Mouse (Mus musculus): ENCODE data around the gene Adad2. TPM values are rescaled to one million over a fixed set of nuclear protein-coding genes. Genes with fewer than 3 reads are reported as not detected.
A peak's percentile ranks its signal among the peaks of the same experiment; 100 is the strongest.

Adad2 gene
- total RNA-seq, 2 experiments from 2014 or later, result not detected

DNA sequence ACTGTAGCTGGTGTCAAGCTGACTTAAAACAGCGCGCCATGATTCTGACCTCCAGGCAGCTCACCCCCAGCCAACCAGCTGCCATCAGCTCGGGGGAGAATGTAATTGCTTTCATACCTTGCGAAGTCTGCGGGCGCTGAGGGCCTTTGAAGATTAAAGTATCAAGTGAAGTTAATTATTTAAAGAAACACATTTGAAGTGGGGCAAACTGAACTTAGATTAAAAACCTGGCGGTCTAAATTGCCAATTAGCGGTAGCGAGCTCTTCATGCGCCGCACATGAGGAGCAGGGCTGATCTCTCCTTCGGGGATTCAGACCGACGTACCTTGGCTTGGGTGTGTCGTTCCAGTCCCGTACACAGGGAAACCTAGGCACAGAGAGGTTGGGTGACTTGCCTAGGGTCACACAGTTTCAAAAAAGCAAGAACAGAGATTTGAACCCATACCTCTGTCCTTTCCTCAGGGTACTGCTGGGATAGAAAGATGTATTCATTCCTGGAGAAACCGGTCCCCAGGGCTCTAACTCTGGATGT lies 31.9 kb downstream of the Adad2 start:
- no peak for DNase-seq

DNA sequence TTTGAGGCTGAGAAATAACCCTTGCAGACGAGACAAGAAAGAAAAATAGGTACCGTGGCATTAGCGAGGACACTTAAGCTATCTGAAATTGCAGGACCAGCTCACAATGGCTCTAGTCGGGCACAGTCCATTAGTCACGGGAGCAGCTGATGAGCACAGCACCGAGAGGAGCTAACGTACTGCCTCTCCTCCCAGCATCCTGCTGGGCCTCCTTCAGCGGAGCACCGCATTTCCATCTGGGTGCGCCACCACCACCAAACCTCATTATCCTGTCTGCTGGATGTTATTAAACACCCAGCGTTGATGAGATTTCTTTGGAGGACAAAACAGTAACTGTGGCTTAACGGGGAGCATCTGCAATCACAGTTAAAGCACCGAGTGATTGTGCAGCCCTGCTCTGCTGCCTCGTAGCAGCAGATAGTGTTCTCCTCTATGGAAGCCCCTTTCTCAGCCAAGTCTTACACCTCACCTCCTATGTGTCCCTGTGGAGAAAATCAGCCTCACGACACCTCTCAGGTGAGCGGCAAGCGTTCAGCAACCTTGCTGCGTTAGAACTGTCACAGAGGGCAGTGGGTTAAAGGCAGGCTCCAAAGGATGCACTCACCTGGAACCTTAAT lies 32.5 kb downstream of the Adad2 start:
- DNase-seq, result no peak

DNA sequence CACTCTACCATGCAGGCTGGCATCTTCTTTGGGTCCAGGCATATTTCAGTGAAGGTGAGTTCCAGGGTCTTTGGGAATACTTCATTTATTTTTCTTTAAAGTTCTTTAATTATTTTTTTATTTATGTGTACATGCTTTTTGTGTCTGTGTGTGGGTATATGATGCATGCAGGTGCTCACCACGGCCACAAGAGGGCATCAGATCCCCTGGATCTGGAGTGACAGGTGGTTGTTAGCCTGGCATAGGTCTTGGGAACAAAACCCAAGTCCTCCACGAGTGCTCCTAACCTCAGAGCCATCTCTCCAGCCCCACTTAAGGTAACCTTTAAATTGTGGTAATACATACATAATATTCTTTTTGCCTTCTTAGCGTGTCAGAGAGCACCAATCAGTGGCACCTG lies 33.6 kb downstream of the Adad2 start:
- DNase-seq, result no peak

DNA sequence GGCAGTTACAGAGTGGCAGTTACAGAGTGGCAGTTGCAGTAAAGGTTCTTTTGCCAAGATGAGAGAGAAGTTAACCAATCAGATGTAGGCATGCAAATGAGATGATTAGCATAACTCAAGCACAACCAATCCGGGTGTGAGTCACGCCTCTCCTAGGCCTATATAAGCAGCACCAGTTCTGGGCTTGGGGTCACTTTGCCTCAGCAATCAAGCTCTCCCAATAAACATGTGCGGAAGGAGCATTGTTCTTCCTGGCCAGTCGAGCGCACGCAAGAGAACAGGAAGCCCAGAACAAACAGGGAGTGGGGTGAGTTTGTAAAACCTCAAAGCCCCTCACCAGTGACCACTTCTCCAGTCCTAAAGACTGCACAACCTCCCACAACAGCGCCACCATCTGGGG lies 34.3 kb downstream of the Adad2 start:
- no peak for DNase-seq

DNA sequence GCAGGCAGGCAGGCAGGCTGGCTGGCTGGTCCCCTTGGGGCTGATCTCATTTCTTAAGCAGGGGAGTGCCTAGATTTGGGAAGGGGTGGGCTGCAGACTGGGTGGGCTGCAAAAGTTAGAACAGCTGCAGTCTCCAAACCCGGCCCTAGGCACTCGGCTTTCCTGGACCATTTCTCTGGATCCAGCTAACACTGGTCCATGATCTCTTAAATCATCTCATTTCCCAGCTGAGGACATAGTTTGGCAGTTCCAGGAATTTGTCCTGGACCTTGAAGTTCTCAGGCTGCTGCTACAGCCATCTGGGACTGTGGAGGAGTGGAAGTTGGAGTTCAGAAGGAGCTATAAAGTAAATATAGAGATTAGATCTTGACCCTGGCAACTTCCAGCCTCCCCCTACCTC lies 38.8 kb downstream of the Adad2 start:
- DNase-seq, result no peak

DNA sequence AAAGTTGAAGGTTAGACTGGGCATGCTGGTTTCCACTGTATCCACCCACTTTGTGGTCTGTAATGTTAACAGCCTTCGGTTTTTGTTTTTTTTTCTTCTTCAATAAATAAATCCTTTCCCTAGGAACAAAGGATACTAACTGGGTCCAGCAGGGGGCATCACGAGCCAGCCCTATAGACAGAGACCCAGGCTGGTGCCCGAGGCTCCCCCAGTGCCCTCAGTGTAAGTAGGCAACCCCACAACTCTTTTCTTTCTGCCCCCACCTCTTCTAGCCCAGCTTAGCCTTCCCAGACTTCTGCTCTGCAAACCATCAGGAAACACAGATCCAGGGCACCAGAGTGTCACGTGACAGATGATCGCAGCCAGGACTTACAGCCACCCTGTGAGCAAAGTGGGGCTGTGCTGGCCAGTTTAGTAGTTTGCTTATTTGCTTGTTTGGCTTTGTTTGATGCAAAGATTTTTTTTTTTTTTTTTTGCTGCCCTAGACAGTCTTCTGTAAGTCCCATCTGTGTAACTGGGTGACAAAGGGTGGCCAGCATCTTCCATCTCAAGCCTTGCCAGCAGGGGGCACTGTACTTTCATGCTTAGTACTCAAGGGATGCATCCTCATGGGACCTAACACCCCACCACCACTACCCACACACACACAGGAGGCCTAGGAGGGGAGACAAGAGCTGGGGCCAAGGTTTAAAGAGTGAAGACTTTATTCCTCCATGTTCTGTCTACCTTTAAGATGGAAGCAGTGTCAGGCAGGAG lies 44.3 kb downstream of the Adad2 start:
- DNase-seq, result peak; percentile 73

DNA sequence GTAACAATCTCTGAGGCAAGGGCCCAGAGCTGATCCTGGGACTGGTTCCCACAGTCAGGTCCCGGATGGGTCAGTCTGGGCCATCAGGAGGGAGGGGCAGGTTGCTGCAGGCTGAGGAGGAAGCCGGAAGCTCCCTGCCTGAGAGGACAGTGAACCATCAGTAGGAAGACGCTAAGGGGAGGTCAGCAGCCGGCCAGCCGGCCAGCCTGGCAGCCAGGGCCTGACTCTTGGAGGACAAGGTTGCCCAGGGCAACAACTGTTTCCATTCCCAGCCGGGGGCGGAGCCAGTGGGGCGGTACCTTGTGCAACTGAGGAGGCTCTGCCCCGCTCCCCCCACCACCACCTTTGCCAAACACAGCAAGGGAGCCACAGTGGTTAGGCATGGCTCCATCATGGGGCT lies 48.5 kb downstream of the Adad2 start:
- peak; percentile 77 for DNase-seq

DNA sequence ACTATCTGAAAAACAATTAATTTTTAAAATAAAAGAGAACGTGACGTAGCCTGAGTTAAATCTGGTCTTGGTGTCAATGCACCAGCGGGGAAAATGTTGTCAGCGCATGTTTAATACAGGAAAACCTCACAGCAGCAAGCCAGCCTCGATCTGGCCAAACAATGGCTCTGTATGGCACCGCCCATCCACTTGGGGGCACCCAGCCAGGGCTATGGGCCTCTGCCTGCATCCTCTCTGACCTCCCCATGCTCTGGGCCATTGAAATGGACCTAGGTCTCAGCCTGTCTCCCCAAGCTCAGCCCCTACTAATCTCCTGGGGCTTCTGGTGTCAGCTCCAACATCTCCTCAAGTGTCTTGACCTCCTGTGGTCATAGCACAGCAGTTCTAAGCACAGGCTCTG lies 49.3 kb downstream of the Adad2 start:
- peak; percentile 33 for DNase-seq

DNA sequence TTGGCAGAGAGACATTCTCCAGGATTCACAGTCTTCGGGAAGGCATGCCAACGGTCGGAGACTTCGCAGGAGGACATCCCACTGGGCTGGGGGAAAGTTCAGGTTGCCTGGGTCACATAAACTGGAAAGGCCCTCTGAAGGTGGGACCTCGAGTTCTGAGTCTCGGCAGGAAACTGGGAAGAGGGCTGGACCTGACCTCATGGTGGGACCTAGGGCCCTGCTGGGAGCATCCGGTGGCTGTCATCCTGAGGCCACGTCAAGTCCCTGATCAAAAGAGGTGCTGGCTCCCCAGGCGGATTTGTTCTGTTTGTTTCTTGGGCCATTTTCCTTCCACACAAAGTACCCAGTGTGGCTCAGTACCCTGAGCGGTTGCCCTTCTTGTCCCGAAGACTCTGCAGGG lies 50.9 kb downstream of the Adad2 start:
- DNase-seq, result no peak

DNA sequence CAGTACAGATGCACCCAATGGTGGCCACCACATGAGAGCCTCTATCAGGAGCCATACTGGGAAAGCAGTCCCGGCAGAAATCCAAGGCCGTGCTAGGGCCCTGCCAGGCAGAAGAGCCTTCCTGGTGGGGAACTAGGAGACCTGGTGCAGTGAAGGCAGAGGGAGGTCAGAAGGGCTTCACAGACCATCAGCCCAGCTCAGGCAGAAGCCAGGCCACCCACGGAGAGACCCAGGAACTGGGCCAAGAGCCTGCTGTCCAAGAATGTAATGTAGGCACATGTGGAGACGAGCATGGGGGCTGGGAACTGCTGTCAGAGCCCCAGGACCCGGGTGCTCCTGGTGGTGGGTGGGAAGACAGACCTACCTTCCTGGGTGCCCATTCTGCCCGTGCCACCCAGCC lies 52.7 kb downstream of the Adad2 start:
- peak; percentile 73 for DNase-seq

Other genes starting within 250 kb of the Adad2 start
- gene Mlycd, start 217.9 kb upstream of the Adad2 start, total RNA-seq (2021), result 10 to 100 TPM; 70.4 to 72.5 TPM
- gene Osgin1, start 178.6 kb upstream of the Adad2 start, total RNA-seq (2021), result 1 to 10 TPM in 1 of 2 experiments, under 1 TPM in 1; 0.55 to 1.5 TPM
- gene Necab2, start 166.0 kb upstream of the Adad2 start, total RNA-seq (2021), result under 1 TPM in 1 of 2 experiments, not detected in 1; 0.23 TPM
- not detected for gene Slc38a8, start 111.0 kb upstream of the Adad2 start, total RNA-seq (2021)
- 10 to 100 TPM; 68.6 to 70.0 TPM for gene Mbtps1, start 54.0 kb upstream of the Adad2 start, total RNA-seq (2021)
- 10 to 100 TPM; 18.4 to 20.2 TPM for gene Hsdl1, start 37.6 kb upstream of the Adad2 start, total RNA-seq (2021)
- gene Dnaaf1, start 37.5 kb upstream of the Adad2 start, total RNA-seq (2021), result not detected
- gene Taf1c, start 7.5 kb upstream of the Adad2 start, total RNA-seq (2021), result 1 to 10 TPM; 4.3 to 4.5 TPM
- not detected for gene Kcng4, start 22.9 kb downstream of the Adad2 start, total RNA-seq (2021)
- 10 to 100 TPM; 26.3 to 26.8 TPM for gene Wfdc1, start 53.6 kb downstream of the Adad2 start, total RNA-seq (2021)
- gene Atp2c2, start 87.3 kb downstream of the Adad2 start, total RNA-seq (2021), result not detected
- gene Tldc1, start 165.7 kb downstream of the Adad2 start, total RNA-seq (2021), result 1 to 10 TPM; 9.0 to 9.2 TPM
- gene Cotl1, start 227.8 kb downstream of the Adad2 start, total RNA-seq (2021), result 10 to 100 TPM; 51.5 to 56.0 TPM
- gene Klhl36, start 249.5 kb downstream of the Adad2 start, total RNA-seq (2021), result 1 to 10 TPM; 4.7 to 4.8 TPM